Mouse (Mus musculus) Patski (cell line): ENCODE results near the gene Gadd45g. TPM values are rescaled to one million over a fixed set of nuclear protein-coding genes. Genes with fewer than 3 reads are reported as not detected.

Experiments used
- ATAC-seq: fragments of 100-300 bp; one replicate; pipeline ENCODE4 v1.8.0; 2021
- CTCF ChIA-PET: fragments of 350-600 bp; sonication (Branson Sonifier 250); formaldehyde crosslinking; loops from one replicate; lab custom pipeline; 2022; ENCODE audit warnings: inconsistent platforms; lab: Charles Lee
- POLR2A ChIA-PET: fragments of 350-600 bp; sonication (Branson Sonifier 250); formaldehyde crosslinking; loops from one replicate; lab custom pipeline; 2022; ENCODE audit warnings: antibody characterized with exemption, inconsistent platforms; lab: Charles Lee
- DNase-seq: peaks from one replicate; pipeline ENCODE4 v3.0.0-alpha.2; 2011; ENCODE audit warnings: low read depth, low spot score
- H3K27me3 ChIP-seq: fragments of 371-371 bp; one replicate; pipeline ENCODE4 v1.5.1; 2021
- CTCF ChIP-seq: fragments of 100-300 bp; IDR thresholded peaks from one replicate; pipeline ENCODE4 v1.5.1; 2021
- in situ Hi-C: fragments of 300-500 bp; cut with MboI; formaldehyde crosslinking; loops from 3 replicates; pipeline ENCODE4 v1.11.1; 2018; ENCODE audit warnings: low pct_unique_long_range_greater_than_20kb, mixed read lengths
- polyA plus RNA-seq: library from polyadenylated mRNA; unstranded; gene quantifications from one replicate; pipeline ENCODE4 v1.2.3, GENCODE M21; 2021

Gene Gadd45g
- polyA plus RNA-seq, 1 experiment from 2014 or later: 165 TPM

GRCm38 (mm10) chr13:51858475-51858874, 12.0 kb downstream of the Gadd45g start:
- no peak for TF ChIP-seq CTCF
- H3K27me3 ChIP-seq: no peaks in the 10 kb centered on the region
- ChIA-PET CTCF (no interaction called here), POLR2A (interaction anchor here (1.3 kb wide), 1 partner anchor 29 kb away, joined by 4 read pairs; no protein-coding TSS in a partner anchor)
- ATAC-seq (no peak), DNase-seq (no peak)
- in situ Hi-C loops: no loop called here

GRCm38 (mm10) chr13:51859174-51859573, 12.7 kb downstream of the Gadd45g start:
- POLR2A ChIA-PET: no interaction called here
- ATAC-seq: no peak
- DNase-seq: no peak
- TF ChIP-seq CTCF: no peak
- H3K27me3 ChIP-seq: no peaks in the 10 kb centered on the region
- in situ Hi-C loops: no loop called here
- CTCF ChIA-PET: no interaction called here

GRCm38 (mm10) chr13:51859798-51860197, 13.3 kb downstream of the Gadd45g start:
- TF ChIP-seq CTCF: no peak
- ATAC-seq: no peak

DNA sequence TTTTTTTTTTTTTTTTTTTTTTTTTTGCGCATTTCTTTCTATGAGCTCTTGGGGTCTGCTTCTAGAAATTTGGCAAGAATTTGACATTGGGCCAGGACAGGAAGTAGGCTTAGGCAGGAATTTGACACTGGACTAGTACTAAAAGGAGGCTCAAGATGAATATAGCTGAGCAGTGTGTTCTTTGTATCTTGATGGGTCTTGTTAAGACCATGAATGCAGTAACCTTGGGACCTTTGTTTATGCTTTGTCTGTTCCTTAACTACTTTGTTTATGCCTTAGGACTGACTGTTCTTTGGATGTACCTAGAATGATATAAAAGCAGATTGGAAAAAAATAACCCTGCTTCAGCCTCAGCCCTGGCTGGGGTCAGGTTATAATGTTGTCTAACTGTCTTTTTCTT, 16.3 kb downstream of the Gadd45g start:
- ChIA-PET CTCF (no interaction called here), POLR2A (no interaction called here)
- no peaks in the 10 kb centered on the region for H3K27me3 ChIP-seq
- DNase-seq: no peak
- ATAC-seq: no peak
- no peak for TF ChIP-seq CTCF
- in situ Hi-C loops: no loop called here

More at GRCm38 (mm10) chr13:51859798-51860197, 13.3 kb downstream of the Gadd45g start:
- no peaks in the 10 kb centered on the region for H3K27me3 ChIP-seq
- in situ Hi-C loops: no loop called here
- no peak for DNase-seq
- POLR2A ChIA-PET: no interaction called here
- CTCF ChIA-PET: no interaction called here

DNA sequence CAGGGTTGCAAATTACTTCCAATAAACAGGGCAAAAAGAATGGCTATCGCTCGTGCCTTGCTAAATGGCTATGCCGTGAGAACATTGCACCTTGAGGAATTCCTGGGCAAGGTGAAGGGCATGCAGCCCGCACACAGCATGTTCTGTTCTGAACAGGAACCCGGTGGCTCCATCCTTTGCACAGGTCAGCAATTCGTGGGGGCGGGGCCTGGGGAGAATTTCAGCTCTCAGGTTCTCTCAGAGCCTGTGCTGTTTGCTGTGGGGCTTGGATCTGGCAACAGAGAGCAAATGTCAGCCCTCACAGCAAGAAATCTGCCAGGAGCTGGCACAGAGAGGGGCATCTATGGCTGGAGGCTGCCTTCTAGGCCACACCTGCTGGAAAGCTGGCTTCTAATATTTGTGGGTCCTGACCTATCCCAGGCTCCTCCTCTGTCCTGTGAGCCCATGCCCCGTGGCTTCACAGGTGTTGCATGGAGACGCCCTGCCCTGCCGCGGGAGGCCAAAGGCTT, 19.7 kb downstream of the Gadd45g start:
- no peak for TF ChIP-seq CTCF
- POLR2A ChIA-PET: no interaction called here
- DNase-seq: no peak
- CTCF ChIA-PET: interaction anchor here (0.8 kb wide), 1 partner anchor 14 kb away, joined by 5 read pairs; no protein-coding TSS in a partner anchor
- no peaks in the 10 kb centered on the region for H3K27me3 ChIP-seq
- ATAC-seq: no peak
- in situ Hi-C loops: no loop called here

GRCm38 (mm10) chr13:51868491-51869128, 22.1 kb downstream of the Gadd45g start:
- no peaks in the 10 kb centered on the region for H3K27me3 ChIP-seq
- POLR2A ChIA-PET: no interaction called here
- DNase-seq (no peak), ATAC-seq (no peak)
- no peak for TF ChIP-seq CTCF
- CTCF ChIA-PET: interaction anchor here (1.3 kb wide), 1 partner anchor 11 kb away, joined by 3 read pairs; no protein-coding TSS in a partner anchor
- in situ Hi-C loops: no loop called here

DNA sequence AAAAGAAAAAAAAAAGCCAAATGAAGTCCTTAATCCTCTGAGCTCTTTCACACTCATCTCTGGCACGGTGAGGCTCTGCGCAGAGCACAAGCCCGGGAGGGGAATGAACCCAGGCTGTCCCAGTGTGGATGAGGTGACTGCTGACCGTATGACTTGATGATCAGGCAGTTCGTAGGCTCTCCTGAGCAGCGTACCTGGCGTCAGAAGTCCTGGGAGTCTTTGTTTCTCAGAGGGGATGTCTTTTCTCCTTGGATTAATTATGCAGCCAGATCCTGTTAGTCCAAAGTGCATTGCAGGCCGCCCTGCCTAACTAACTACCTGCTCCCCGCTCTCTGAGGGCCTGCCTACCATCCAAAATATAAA, 22.6 kb downstream of the Gadd45g start:
- in situ Hi-C loops: no loop called here
- CTCF ChIA-PET: interaction anchor here (1.3 kb wide), 1 partner anchor 10 kb away, joined by 3 read pairs; no protein-coding TSS in a partner anchor
- H3K27me3 ChIP-seq: no peaks in the 10 kb centered on the region
- DNase-seq (no peak), ATAC-seq (no peak)
- TF ChIP-seq CTCF: no peak
- POLR2A ChIA-PET: no interaction called here

- POLR2A ChIA-PET: no interaction called here
- CTCF ChIA-PET: no interaction called here
- no peaks in the 10 kb centered on the region for H3K27me3 ChIP-seq
- DNase-seq (no peak), ATAC-seq (no peak)
- TF ChIP-seq CTCF: no peak
- in situ Hi-C loops: no loop called here
Observed at GRCm38 (mm10) chr13:51871148-51871547, 24.7 kb downstream of the Gadd45g start.

DNA sequence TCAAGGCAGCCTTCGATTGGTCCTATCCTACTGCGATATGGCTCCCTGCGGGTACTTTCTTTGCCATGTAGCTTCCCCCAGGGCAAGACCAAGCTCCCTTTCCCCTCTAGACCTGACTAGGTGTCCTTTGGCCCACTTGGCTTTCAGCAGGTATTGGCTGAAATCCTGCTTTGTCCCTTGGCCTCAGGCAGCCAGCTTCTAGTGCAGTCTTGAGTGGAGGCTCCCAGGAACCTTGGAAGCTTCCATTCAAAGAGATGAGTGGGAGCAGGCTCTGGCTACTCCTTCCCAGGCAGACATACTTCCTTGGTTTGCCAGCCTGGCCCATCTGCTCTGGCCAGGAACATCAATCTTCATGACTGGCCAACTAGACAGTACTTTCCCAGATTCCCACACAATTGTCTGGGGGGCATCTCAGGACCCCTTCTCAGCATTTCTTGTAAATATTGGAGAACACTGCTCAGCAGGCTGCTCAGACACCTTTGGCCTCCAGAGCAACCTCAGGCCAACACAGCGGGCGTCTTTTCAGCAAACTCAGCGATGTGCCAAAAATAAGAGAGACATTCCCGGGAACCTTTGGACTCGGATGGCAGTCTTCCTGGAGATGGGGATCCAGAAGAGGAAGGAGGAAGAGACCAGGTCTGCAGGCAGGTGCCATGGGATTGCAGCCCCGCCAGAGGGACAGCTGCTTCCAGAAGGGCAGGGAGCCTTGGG, 25.9 kb downstream of the Gadd45g start:
- ChIA-PET POLR2A (no interaction called here), CTCF (no interaction called here)
- no peak for TF ChIP-seq CTCF
- in situ Hi-C loops: no loop called here
- ATAC-seq (no peak), DNase-seq (no peak)
- H3K27me3 ChIP-seq: no peaks in the 10 kb centered on the region

GRCm38 (mm10) chr13:51872963-51873514, 26.6 kb downstream of the Gadd45g start:
- DNase-seq: no peak
- in situ Hi-C loops: no loop called here
- POLR2A ChIA-PET: no interaction called here
- no peak for ATAC-seq
- CTCF ChIA-PET: no interaction called here
- no peak for TF ChIP-seq CTCF
- H3K27me3 ChIP-seq: no peaks in the 10 kb centered on the region

DNA sequence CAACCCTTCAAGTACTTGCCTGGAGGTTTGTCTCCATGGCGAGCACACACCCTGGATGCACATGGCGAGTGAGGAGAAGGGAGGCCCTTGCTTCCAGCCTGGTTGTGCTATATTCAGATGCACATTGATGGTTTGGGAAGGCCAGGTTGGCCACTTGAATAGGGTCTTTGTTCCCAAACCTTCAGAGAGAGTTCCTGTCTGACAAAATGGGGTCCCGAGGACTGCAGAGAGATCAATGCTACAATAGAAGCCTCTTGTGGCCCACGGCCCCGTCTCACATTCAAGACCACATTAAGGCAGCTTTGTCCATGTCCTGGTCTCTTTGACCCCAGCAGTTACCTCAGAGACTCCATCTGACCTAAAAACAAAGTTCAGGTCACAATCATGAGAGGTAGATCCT, 27.3 kb downstream of the Gadd45g start:
- ChIA-PET POLR2A (no interaction called here), CTCF (no interaction called here)
- in situ Hi-C loops: no loop called here
- no peak for ATAC-seq
- H3K27me3 ChIP-seq: no peaks in the 10 kb centered on the region
- no peak for TF ChIP-seq CTCF
- DNase-seq: no peak
